Mouse (Mus musculus) embryonic stem cell, embryonic (primary cell): ENCODE measurements around the gene Plpp2.

ENCODE experiments used
- CTCF ChIA-PET, 4 experiments: fragments of 300-600 bp in 2 of 4; fragments of 350-600 bp in 2 of 4; sonication (Branson Sonifier 250); formaldehyde crosslinking; loops; one replicate each; lab custom pipeline; 2022; ENCODE audit warnings: inconsistent platforms in 2 of 4; lab: Charles Lee
- POLR2A ChIA-PET, 4 experiments: fragments of 300-600 bp in 2 of 4; fragments of 350-600 bp in 2 of 4; sonication (Branson Sonifier 250); formaldehyde crosslinking; loops; one replicate each; lab custom pipeline; 2022; ENCODE audit warnings: antibody characterized with exemption in 4 of 4, inconsistent platforms in 1 of 4; lab: Charles Lee

Gene Plpp2

DNA sequence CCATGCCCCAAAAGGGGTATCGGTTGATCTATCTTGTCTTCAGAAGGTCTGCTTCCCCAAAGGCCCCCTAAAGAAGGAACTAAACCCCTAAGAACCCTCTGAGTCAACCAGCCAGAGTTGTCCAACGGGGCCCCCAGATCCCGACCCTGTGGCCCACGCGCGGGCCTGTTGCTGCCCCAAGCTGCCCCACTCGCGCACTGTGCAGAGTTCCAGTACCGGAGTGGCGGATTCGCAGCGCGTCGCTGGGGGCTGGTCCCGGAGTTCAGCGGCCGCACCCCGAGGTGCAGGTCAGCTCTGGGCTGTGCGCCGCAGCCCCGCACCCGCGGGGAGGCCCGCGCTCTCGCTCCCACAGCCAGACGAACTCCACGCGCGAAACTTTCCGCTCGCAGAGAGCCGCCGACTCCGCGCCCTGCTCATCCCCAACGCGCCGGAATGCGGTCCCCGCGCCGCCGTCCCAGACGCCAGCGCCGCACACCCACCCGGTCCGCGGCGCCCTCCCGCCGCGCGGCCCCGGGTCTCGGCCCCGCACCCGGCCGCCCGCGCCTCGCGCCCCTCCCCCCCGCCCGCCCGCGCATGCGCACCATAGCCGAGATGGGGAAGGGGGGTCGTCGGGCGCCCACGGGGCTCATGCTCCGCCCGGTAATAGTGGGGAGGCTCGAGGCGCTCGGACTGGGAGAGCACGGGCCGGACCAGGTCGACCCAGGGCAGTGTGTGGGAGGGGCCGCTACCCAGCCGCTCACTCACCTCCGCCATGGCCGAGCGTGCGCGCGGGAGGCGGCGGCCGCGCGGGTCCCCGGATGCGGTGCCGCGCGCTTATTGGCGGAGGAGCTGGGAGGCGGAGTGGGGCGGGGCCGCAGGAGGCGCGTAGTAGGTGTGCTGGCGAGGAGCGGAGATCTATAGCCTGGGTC is 21.0 kb upstream of the Plpp2 start, which contains the start of gene Mier2:
Gene Mier2, minus strand, starts transcription at position 870 of the 908 bp plus-strand sequence.
- CTCF ChIA-PET, result interaction anchor here in 3 of 4 experiments (0.6 to 1.0 kb wide), 9 partner anchors 20 to 919 kb away, joined by 3 to 30 read pairs (median 3); no protein-coding TSS in a partner anchor
- POLR2A ChIA-PET, result interaction anchor here (0.6 to 3.7 kb wide), 18 partner anchors 9 to 150 kb away, joined by 3 to 24 read pairs (median 3); partner anchors contain the start of genes Plpp2 (in 2 of the 4), Bsg (in 1 of the 4), C2cd4c (in 1 of the 4) and Cdc34 (in 1 of the 4)

DNA sequence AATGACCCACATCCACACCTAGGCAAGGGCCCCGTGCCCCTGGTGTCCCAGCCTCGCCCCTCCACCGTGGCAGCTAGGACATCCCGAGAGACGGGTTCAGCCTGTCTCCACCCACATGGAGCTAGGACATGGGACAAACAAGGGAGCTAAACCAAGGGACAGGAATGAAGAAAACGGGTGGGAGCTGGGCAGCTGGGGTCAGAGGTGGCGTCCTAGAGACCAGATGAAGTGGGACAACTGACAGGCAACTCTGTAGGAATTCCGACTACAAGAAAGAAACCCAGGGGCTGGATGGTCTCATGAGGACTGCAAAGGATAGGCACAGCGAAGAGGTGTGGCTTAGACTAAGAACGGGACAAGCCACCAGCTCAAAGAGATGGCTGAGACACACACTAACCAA is 20.1 kb upstream of the Plpp2 start:
- ChIA-PET CTCF (interaction anchor here in 1 of 4 experiments (0.6 to 0.8 kb wide), 2 partner anchors 21 to 41 kb away, joined by 3 to 5 read pairs; no protein-coding TSS in a partner anchor), POLR2A (interaction anchor here in 2 of 4 experiments (1.0 to 3.7 kb wide), 7 partner anchors 9 to 80 kb away, joined by 3 to 24 read pairs (median 5); partner anchors contain the start of gene Plpp2 (in 1 of the 2))

DNA sequence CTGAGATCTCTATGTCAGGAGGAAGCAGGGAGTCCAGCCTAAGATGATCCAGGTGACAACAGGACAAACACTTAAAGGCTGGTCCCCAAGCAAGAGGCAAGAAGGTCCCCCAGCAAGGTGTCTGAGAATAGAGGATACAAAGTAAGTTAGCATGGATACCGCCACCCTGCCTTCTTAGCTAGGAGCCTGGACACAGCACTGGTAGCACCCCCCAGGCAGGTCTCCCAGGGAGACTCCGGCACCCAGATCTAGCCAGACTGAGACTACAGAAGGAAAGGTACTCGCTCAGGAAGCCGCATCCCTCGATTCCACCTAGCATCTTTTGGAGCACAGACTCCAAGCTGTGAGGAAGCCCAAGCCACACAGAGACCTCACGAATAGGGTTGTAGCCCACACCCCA is 19.6 kb upstream of the Plpp2 start:
- CTCF ChIA-PET, result interaction anchor here in 2 of 4 experiments (0.6 to 0.8 kb wide), 2 partner anchors 20 to 1484 kb away, joined by 3 read pairs; no protein-coding TSS in a partner anchor
- POLR2A ChIA-PET, result interaction anchor here in 2 of 4 experiments (1.0 to 3.7 kb wide), 5 partner anchors 9 to 20 kb away, joined by 5 to 24 read pairs (median 5); partner anchors contain the start of gene Plpp2 (in 1 of the 2)

DNA sequence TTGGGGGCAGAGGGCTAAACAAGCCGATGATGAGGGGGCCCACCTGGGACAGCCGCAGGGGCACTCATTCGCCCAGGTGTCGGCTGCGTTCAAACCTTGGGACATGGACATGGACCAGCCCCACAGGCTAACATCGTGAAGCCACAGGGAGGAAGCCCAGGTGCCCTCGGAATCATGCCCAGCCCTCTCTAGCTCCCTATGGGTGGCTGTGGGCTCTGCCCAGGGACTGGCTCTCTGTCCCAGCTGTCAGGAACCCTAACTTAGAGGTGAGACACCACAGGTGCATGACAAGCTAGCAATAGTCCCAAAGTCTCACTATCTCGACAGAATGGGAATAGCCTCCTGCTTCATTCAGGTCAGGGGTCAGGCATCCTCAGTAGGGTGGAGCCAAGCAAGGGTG is 18.9 kb upstream of the Plpp2 start:
- POLR2A ChIA-PET, result interaction anchor here in 2 of 4 experiments (1.0 to 3.7 kb wide), 5 partner anchors 8 to 20 kb away, joined by 5 to 24 read pairs (median 5); partner anchors contain the start of gene Plpp2 (in 1 of the 2)
- CTCF ChIA-PET, result interaction anchor here in 1 of 4 experiments (0.6 kb wide), 1 partner anchor 1483 kb away, joined by 3 read pairs; no protein-coding TSS in a partner anchor

DNA sequence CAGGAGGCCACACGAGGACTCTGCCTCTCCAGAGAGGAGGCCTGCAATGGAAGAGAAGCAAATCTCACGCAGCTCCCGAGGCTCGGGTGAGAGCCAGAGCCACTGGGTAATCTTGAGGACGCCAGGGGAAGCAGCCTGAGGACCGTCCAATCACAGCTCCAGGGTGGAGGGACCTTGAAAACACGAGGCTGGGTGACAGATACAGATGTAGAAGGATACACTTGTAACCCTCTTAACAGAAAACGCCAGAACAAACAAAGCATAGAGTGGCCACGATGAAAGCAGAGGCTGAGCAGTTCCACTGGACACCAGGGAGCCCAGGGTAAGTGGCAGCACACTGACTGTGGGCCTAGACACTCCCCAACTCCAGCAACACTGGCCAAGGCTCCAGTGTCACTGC is 16.8 kb upstream of the Plpp2 start:
- POLR2A ChIA-PET, result no interaction called here
- CTCF ChIA-PET, result no interaction called here

DNA sequence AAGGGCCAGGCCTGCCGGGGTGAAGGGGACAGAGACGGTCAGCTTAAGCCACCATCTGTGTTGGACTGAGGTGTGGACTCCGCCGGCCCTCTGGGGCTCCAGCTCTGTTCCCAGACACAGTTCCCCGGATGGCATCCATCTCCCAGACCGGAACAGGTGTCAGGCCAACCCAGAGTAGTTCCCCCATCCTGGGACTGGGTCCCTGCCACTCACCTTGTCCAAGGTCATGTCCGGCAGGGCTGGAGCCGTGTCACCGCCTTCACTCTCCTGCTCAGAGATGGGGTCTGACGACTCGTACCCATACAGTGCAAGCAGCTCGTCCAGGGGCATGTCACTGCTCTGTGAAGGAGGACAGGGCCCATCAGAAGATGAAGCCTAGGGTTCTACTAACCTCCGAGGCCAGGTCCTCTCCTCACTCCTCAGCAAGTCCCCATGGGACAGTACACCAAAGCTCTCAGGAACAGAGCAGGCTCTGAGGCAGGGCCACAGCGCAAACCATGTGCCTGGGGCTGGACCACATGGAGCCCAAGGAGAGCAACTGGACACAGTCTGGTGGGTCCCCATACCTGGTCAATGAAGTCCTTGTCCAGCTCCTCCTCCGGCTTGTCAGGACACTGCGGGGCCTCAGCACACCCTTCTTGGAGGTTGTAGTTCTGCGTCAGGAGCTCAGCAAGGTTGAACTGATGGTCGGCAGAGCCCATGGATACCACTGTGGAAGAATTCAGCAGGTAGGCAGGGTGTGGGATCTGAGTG is 15.6 kb upstream of the Plpp2 start:
- ChIA-PET CTCF (no interaction called here), POLR2A (interaction anchor here in 1 of 4 experiments (0.6 kb wide), 1 partner anchor 661 kb away, joined by 3 read pairs; no protein-coding TSS in a partner anchor)

DNA sequence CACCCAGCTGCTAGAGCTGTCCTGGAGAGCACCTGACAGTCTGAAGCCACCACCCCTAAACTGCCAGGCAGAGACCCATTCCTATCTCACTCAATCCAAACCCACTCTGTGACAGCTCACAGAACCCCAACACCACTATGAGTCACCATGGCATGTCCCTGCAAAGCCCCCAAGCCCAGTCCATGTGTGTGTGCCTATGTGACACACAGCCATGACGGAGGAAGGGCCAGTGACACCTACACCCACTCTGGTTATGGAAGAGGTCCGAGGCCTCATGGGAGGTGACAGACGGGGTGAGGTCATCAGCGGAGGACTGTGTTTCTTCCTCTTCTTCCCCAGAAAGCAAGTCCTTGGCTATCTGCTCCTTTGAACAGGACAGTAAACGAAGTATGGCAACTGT is 14.9 kb upstream of the Plpp2 start:
- ChIA-PET POLR2A (no interaction called here), CTCF (no interaction called here)

DNA sequence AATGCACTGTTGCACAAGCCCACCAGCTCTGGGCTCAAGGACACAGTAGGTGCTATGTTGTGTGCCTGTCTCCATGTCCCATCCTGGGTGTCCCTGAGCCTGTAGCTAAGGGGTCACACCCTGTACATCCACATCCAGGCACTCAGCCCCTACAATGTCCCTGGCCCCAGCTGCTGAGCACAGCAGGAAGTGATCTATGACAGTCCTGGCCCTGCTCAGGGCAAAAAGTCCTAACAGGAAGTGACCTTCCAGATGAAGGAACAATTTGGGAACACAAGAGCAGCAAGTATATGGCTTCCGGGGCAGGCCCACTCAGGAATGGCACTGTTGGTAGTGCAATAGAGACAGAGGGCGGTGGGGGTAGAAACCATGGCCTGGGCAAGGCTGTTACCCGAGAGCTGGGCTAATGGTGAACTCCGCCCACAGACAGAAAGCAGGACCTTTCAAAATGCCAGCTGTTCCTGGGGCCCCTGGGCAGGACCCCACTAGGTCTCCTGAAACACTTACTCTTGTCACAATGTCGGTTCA is 13.6 kb upstream of the Plpp2 start:
- CTCF ChIA-PET, result no interaction called here
- POLR2A ChIA-PET, result interaction anchor here in 1 of 4 experiments (1.0 kb wide), 1 partner anchor 14 kb away, joined by 3 read pairs; the partner anchor contains the start of gene Plpp2

DNA sequence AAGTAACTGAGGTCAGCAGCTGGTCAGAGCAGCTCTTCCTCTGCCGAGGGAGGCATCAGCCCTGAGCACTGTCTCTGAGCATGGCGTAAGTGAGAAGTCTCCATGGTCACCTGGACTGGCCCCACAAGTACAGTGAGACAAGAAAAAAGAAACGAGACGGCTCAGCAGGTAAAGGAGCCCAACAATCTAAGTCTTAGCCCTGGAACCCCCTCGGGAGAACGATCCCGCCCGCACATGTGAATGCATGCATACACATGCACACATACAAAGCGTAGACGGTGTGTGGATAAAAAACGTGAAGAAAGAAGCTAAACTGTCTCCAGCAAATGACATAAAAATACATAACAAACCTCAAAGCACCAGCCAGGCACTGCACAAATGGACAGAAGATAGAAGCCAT is 12.9 kb upstream of the Plpp2 start:
- ChIA-PET CTCF (no interaction called here), POLR2A (interaction anchor here in 1 of 4 experiments (1.0 kb wide), 1 partner anchor 13 kb away, joined by 3 read pairs; the partner anchor contains the start of gene Plpp2)

DNA sequence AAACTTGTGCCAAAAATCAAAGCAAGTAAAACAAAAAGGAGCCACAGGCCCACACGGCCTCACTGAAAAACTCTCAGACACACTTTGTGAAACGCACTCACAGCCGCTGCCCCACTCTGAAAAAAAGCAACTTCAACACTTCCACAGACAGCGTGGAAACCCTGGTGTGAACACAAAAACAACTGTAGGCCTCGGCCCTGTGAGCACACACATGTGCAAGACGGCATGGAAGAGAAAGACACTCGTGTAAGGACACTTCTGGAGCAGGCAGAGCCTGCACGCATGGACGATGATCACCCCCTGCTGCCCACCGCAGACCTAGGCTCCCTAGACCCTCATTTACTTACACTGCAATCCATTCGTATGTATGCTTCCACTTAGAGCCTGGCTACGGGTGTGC is 12.3 kb upstream of the Plpp2 start:
- ChIA-PET POLR2A (interaction anchor here in 1 of 4 experiments (1.0 kb wide), 1 partner anchor 12 kb away, joined by 3 read pairs; the partner anchor contains the start of gene Plpp2), CTCF (no interaction called here)

DNA sequence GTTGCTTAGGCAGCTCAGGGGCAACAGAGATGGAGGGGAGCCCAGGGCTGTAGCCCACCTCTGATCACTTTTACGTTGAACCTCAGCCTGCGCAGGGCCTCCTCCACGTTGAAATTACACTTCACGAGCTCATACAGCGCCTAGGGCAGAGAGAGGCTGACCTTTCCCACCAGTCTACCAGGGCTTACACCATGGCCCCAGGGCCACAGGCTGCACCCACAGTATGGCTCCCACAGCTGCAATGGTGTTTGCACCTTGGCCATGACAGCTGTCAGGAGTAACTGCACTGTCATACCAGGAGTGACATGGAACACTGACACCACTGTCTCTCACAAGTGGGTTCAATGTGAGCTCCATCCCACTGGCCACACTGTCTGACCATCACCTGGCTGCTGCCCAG is 11.0 kb upstream of the Plpp2 start:
- CTCF ChIA-PET, result no interaction called here
- POLR2A ChIA-PET, result interaction anchor here in 2 of 4 experiments (1.3 to 4.8 kb wide), 4 partner anchors 9 to 16 kb away, joined by 3 to 24 read pairs (median 8); partner anchors contain the start of gene Mier2 (in 2 of the 2)

DNA sequence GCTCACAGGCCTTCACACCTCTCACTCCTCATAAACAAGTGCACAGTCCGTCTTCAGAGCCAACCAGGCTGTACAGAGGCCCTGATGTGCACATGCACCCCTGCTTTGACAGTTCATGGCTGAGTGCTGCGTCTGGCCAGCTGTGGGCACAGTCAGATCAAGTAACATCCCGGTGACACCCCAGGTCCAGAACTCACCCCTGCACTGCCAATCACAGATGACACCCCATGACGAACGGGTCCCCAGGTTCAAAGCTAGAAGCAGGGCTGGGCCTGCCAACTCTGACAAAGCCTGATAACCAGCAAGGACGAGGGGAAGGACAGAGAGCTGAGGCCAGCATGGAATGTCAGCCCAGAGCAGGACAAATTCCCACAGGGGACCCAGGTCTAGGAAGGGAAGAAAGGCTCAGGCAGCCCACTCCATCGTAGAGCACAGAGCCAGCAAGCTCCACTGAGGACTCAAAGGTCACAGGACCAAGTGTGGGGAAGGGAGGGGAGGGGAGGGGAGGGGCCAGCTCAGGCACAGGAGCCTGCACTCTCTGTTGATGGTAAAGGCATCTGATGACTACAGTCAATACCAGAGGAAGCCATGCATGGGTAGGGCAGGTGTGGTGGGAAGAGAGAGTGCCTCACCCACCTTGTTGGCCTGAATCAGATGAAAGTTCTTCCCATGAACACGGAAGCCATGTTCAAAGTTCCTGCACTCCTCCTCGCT is 10.4 kb upstream of the Plpp2 start:
- ChIA-PET CTCF (no interaction called here), POLR2A (interaction anchor here in 2 of 4 experiments (1.3 to 4.8 kb wide), 4 partner anchors 10 to 15 kb away, joined by 3 to 24 read pairs (median 8); partner anchors contain the start of gene Mier2 (in 2 of the 2))

DNA sequence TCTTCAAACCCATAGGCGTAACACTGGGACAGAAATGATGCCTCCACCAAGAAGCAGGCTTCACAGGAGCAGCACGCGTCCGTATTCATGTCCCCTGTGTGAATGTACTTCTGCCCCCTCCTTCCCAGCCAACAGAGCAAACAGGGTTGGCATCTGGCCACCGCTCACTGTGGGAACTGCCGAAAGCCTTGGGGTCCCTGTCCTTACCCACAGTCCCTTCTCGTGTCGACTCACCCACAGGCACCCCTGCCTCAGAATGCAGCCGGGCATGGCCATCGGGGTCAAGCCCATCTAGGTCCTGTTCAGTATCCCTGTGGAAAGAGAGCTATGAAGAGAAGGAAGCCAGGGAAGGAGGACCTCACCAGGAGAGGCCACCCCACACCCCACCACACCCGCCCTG is 8.6 kb upstream of the Plpp2 start:
- POLR2A ChIA-PET, result interaction anchor here in 2 of 4 experiments (1.2 to 4.8 kb wide), 3 partner anchors 12 to 96 kb away, joined by 3 to 24 read pairs (median 3); partner anchors contain the start of genes Mier2 (in 2 of the 2) and Shc2 (in 1 of the 2)

DNA sequence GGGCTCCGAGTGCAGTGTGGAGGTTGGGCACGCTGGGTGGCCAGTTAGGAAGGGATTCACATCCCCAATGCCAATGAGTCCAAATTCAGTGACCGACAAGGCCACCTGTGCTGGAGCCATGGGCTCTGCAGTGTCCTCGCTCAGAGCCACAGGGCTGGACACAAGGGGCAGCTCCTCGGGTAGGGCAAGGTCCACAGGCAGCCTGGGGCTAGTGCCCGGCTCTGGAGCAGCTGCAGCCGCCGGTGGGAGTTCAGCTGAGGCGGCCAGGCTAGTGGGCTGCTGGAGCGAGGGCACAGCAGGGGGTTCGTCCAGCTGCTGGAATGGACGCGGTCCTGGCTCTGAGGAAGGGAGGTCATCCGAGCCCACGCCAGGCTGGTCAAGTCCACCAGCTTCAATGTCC is 7.9 kb upstream of the Plpp2 start:
- ChIA-PET POLR2A (interaction anchor here in 3 of 4 experiments (0.6 to 4.8 kb wide), 7 partner anchors 13 to 1081 kb away, joined by 3 to 24 read pairs (median 3); partner anchors contain the start of genes Mier2 (in 2 of the 3) and Shc2 (in 1 of the 3)), CTCF (interaction anchor here in 1 of 4 experiments (0.7 kb wide), 1 partner anchor 9 kb away, joined by 4 read pairs; no protein-coding TSS in a partner anchor)

More for the DNA sequence above, 8.6 kb upstream of the Plpp2 start:
- CTCF ChIA-PET, result no interaction called here

DNA sequence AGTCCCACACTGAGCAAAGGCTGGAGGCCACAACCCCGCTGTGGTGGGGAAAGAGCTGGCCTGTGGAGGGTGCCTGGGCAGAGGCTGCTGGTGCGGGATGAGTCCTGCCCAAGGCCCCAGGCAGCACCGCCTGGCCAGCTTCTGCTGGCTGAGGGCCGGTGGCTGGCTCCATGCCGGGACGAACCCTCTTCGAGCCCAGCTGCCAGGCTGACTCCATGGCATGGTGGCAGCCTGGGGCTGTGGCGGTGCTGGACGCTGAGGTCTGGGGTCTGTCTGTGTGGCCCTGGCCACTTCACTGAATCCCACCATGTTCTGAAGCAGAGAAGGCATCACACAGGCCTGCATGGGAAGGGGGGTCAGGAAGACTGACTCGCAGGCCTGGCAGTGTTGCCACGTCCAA is 7.2 kb upstream of the Plpp2 start:
- CTCF ChIA-PET, result interaction anchor here in 1 of 4 experiments (0.7 kb wide), 1 partner anchor 1104 kb away, joined by 4 read pairs; no protein-coding TSS in a partner anchor
- POLR2A ChIA-PET, result interaction anchor here in 1 of 4 experiments (0.5 to 4.8 kb wide), 3 partner anchors 14 to 1306 kb away, joined by 4 to 24 read pairs (median 7); partner anchors contain the start of gene Mier2

DNA sequence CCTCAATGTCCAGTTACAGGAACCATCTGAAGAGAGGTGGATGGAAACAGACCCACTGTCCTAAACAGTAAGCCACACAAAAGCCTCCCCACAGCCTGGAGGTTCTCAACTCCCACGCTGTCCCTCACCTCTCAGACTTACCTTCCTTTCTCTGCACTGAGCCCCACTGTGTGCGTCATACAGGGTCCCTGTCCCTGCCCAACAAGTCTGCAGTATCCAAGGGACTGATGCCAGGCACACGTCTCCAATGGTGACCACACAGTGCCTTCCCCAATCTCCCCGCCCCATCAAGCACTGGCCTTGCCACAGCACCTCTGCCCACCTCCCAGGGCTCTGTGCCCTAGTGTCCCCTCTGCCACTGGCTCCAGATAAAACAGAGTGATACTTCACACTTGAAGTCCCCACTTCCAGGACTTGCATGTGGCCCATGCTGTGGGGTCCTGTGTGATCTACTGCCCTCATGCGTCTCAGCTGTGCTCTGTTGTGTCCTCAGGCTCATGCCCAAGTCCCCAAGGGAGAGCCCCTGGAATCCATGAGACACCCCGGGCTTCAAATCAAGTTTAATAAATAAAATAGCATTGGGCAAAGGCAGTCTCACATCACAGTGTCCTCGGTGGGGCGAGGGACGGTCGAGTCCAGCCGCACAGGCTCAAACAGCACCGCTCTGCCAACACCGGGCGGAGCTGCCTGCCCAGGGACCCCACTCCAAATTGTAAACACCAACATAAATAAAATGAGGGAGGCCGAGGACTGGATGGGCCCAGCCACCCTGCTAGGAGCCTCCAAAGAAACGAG is 6.3 kb upstream of the Plpp2 start:
- POLR2A ChIA-PET, result no interaction called here
- CTCF ChIA-PET, result interaction anchor here in 2 of 4 experiments (0.5 to 0.7 kb wide), 2 partner anchors 1103 to 1917 kb away, joined by 3 to 4 read pairs; no protein-coding TSS in a partner anchor
